Mouse (Mus musculus): ENCODE measurements around the gene AL732309.1. TPM values are rescaled to one million over a fixed set of nuclear protein-coding genes. Genes with fewer than 3 reads are reported as not detected.
A peak's percentile ranks its signal among the peaks of the same experiment; 100 is the strongest.

The AL732309.1 gene
- total RNA-seq, 2 experiments from 2014 or later, result 1.9 to 2.4 TPM

DNA sequence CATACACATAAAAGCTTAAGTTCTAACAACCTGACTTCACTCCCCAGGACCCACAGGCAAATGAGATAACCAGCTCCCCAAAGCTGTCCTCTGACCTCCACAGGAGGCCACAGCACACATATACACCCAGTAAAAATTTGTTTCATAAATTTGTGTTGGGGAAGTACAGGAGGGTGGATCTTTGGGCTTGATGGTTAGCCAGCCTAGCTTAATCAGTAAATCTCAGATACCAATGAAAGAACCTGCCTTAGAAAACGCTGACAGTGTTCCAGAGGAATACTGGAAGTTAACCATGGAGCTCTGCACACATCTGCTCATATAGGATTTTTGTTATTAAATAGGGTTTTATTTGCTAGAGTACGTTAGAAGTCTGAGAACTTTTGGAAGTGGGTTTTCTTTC lies 29.0 kb downstream of the AL732309.1 start:
- no peak for DNase-seq

DNA sequence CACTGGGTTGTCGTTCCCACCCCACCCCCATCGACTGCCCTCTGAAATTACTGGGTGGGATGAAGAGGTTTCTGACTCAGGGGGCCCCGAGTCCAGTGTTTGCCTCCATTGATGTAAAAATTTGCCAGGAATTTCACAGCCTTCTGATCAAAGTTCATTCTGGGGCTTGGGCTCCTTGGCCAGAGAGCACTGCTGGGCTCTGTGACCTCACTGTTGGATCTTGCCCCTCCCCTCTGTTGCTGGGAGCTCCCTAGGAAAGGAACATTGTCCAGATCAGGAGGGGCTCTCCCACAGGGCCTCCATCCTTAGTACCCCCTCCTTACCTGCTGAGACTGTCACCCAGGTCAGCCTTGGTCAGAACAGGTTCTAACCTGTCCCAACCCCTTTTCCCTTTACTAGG lies 32.2 kb downstream of the AL732309.1 start, which contains the start of gene Stpg3:
Gene Stpg3 (minus strand): TSS at position 194 of the 400 bp plus-strand sequence.
- no peak for DNase-seq

DNA sequence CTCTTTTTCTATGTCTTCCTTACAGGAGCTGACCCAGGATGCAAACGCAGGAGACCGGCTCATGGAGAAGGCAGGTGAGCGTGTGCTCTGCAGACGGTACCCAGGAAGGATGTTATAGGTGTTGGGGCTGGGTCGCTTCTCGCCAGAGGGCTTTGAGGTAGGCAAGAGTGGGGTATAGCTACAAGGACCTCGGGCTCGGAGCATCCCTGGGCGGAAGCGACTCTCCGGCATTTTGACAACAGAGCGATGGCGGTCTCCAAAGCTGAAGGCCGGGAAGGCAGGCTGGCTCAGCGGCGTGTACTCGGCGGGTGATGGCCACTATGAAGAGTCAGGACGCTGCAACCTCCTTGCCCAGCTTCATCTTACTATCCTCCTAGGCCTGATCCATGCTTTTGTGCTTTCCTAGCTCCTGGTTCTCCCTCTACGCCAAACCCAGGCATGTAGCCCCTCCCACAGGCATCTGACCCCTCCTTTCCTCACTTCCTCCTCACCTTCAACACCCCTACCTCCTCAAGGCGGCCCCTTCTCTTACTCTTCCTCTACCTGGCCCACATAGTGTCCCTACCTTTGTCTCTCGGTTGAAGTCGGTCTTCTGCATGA lies 33.3 kb downstream of the AL732309.1 start:
- DNase-seq, result no peak

DNA sequence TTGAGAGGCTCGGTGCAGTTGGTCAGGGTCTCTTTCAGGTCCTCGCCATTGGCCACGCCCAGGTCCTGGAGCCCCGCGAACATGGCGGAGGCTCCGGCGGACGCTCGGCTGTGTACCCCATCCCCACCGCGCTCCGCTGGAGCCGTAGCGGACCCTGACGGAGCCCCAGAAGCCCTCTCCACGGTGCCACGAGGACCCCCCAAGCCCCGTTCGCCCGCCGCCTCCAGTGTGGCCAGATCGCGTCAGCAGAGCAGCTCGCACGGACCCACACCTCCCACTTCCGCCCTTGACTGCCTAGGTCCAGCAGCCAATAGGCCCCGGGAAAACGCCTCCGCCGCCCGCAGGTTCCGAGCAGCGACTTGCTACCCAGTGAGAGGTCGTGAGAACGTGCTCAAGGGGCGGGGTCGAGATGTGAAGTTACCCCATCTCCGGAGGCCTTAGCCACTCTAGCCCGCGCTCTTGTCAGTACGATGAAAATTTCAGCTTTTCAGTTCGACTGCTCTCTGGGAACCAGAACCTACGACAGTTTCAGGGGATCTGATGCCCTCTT lies 35.5 kb downstream of the AL732309.1 start, which contains the start of gene Nelfb:
Gene Nelfb (minus strand): TSS at position 369 of the 550 bp plus-strand sequence.
- DNase-seq, result peak; percentile 93 to 95

DNA sequence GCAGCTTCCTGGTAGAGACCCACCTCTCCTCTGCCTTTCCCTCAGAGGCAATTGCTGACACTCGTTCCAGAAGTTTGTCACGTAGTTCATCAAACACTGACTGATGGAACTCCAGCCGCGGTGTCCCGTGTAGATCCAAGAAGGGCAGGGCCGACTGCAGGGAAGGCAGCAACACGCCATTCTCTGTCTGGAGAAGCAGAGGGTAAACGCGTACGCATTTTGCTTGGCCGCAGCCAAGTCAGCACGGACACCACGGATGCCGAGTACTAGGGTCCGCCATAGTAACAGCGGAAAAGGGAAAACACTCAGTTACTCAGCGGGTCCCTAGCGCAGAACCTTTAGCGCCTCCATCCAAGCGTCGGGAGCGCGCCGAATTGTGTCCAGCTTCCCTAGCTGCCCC lies 36.0 kb downstream of the AL732309.1 start:
- DNase-seq, result peak in 1 of 2 experiments; percentile 14

DNA sequence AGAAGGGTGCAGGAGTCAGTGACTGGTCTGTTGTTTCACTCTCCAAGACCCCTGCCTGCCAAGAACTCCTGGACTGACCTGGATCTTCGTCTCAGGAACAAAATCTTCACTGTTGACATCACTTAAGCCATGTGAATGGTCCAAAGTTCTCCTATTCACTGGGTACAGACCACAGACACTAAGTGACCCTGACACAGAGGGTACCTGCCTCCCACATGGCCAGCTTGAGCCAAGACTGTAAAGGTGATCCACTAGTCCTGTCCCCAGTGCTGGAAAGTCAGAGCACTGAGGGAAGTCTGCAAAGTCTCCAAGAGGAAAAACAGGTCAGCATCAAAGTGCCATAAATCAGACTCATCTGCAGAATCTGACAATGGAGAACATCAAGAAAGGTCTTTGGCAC lies 39.1 kb downstream of the AL732309.1 start:
- no peak for DNase-seq

DNA sequence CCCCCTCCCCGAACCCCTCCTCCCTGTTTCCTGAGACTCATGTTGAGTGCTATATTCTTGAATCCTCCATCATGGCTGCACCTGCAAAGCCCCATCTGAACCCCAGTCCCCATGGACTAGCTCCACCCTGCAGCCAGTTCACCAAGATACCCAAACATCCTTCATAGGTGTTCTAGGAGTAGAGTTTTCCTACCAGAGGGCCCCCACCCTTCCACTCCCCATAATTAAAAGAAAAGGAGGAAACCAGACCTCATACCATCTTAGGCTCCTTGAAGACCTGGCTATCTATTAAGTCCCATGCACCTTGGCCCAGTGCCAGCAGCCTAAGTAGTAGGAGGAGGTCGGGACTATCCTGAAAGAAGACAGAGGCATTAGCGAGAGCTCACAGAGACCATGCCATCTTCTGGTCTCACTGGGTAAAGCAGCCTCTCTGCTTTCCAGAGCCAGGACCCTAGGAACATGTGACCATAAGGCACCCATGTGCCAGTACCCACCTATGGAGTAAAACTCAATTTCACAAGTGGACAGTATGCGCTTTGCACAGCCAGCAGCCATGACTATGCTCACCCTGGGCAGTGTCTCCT lies 42.9 kb downstream of the AL732309.1 start:
- no peak for DNase-seq

DNA sequence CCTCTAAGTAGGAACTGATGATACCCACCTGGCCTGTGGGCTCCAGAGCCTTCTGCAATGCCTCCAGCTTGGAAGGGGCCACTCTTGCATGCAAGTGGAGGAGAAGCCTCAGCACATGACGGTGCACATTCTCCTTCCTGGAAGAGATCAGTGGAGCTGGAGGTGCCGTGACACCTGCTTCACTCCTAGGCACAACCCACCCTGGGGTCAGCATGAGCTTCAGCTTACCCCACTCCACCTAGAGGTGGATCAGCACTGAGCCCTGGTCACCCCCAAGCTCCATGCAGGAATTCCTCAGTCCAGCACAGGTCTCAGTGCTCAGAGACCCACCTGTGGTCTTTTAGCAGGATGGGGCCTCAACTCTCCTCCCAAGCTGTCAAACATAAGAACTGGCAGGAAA lies 46.0 kb downstream of the AL732309.1 start:
- DNase-seq, result no peak

DNA sequence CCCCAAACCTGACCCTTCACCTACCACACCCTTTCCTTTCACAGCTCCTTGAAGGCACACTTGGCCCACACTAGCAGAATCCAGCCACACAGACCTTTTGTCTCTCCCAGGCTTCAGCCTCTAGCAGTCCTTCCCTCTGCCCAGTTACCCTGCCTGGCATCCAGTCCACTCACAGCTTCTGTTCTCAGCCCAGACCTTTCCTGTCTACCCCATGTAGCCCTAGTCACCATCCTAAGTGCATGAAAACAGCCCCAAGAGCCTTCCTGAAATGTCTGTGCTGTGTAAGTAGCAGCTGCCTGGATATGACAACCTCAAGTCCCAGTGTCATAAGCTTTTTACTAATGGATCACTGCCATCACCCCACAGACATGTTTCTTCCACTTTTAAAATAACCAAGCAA lies 48.7 kb downstream of the AL732309.1 start:
- DNase-seq, result peak in 1 of 2 experiments; percentile 19

DNA sequence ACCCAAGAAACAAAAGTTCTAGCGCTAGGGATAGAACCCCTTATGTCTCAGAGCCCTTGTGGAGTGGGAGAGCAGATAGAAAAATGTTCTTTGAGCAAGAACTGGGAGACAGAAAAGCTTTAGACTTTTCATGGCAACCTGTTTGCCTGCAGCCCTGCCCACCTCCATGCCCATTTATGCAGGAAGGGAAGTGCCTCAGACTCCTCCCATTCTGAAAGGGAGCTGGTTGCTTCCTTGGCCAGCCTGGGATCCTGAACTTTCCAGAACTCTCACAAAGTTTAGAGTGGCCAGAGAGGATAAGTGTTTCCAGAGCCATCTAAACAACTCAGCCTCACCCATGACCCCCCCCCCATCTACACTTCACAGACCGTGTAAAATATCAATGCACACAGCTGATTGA lies 49.5 kb downstream of the AL732309.1 start:
- DNase-seq, result peak in 1 of 2 experiments; percentile 48

DNA sequence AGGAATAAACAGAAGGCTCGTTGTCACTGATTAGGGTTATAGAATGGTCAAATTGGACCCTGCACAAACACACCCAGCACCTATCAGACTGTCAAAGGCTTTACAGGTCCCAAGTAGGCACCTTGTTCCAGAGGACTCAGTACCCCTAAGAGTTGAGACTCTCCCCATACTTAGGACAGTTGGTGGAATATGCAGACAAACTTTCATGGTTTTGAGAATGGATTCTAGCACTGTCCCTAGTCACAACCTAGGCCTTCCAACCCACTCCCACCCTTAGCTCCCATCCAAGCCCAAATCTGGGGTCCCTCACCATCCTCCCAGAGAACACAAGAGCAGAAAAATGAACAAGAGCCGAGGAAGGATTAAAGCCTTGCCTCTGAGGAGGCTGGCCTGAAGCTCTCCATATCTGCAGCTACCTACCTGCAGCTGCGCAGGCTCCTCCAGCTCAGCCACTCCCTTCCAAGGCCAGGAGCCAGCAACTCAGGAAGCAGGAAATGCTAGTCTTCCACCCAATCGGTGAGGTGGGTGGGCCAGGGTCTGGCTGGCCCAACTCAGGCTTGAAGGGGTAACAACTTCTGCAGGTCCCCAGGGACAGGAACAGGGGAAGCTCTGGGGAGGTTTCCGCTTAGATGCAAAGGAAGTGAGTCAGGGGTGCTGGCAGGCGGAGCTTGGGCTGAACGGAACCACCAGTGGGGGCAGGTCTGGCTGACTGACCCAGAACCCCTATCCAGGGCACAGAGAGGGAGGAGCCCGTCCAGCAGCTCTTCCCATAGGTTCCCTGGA lies 50.3 kb downstream of the AL732309.1 start, which contains the start of gene Tor4a:
Gene Tor4a (minus strand): TSS at position 715 of the 783 bp plus-strand sequence.
- peak; percentile 87 to 97 for DNase-seq

DNA sequence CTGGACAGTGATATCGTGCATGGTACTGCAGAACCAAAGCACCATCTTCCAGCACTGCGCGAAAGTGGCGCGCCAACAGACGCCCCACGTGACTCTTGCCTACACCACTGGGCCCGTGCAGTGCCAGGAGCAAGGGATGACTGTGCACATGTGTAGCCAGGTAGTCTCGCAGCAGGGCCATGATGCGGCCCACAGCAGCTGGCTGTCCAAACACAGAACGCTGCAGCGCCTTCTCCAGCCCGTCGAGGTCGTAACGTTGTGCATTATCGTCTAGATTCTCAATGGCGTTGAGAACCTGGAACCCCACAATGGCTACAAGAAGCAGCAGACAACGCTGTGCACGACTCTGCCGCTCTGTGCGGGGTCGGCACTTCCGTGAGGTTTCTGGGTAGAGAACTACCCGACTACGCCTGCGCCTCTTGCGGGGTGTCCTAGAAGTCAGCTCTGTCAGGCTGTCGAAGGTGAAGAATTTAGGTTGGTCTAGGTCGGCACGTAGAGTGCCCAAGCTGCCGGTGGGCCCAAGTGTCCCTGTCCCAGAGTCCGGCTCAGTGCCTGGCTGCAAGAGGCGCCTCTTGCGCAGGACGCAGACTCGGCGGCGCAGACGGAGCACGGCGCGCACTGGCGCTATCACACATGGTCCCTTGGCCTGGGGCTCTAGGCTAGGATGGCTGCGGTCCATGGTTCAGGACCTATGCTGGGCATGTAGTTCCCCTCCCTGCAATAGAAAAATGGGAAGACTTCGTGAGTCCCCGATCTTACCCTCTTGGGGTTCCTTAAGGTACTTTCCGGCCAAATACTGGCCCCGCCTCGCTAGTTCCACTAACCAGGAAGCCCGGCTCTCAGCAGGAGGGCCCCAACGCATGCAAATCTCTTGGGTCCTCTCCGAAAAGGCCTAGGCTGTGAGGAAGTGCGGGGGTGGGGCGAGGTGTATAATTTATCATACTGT lies 51.2 kb downstream of the AL732309.1 start:
- peak; percentile 81 to 91 for DNase-seq

Other genes with a start within 250 kb of the AL732309.1 start
- 10 to 100 TPM; 11.2 to 13.6 TPM for gene Nsmf, start 192.5 kb downstream of the AL732309.1 start, total RNA-seq (2021)
- not detected for gene Entpd8, start 166.6 kb downstream of the AL732309.1 start, total RNA-seq (2021)
- gene Noxa1, start 151.7 kb downstream of the AL732309.1 start, total RNA-seq (2021), result not detected
- gene Nrarp, start 66.1 kb downstream of the AL732309.1 start, total RNA-seq (2021), result 1 to 10 TPM; 6.9 to 8.3 TPM
- 1 to 10 TPM; 4.0 to 4.6 TPM for gene Tor4a, start 50.0 kb downstream of the AL732309.1 start, total RNA-seq (2021)
- 10 to 100 TPM; 40.8 to 45.8 TPM for gene Nelfb, start 35.4 kb downstream of the AL732309.1 start, total RNA-seq (2021)
- gene Stpg3, start 32.2 kb downstream of the AL732309.1 start, total RNA-seq (2021), result not detected
- not detected for gene Fam166a, start 28.1 kb downstream of the AL732309.1 start, total RNA-seq (2021)
- 100 to 1,000 TPM; 289 to 308 TPM for gene Tubb4b, start 22.2 kb downstream of the AL732309.1 start, total RNA-seq (2021)
- gene Slc34a3, start 12.5 kb downstream of the AL732309.1 start, total RNA-seq (2021), result not detected
- not detected for gene Rnf224, start 10.1 kb downstream of the AL732309.1 start, total RNA-seq (2021)
- gene Rnf208, start 4.6 kb downstream of the AL732309.1 start, total RNA-seq (2021), result 1 to 10 TPM; 1.5 to 1.7 TPM
- not detected for gene Cysrt1, start 4.4 kb downstream of the AL732309.1 start, total RNA-seq (2021)
- gene Tmem203, start 8.6 kb upstream of the AL732309.1 start, total RNA-seq (2021), result 10 to 100 TPM; 14.8 to 15.2 TPM
- gene Tprn, start 15.8 kb upstream of the AL732309.1 start, total RNA-seq (2021), result 1 to 10 TPM; 7.4 to 7.7 TPM
- 10 to 100 TPM; 38.2 to 42.6 TPM for gene Ssna1, start 25.6 kb upstream of the AL732309.1 start, total RNA-seq (2021)
- gene Anapc2, start 25.6 kb upstream of the AL732309.1 start, total RNA-seq (2021), result 10 to 100 TPM; 35.3 to 38.8 TPM
- not detected for gene Tmem210, start 41.3 kb upstream of the AL732309.1 start, total RNA-seq (2021)
- under 1 TPM in 1 of 2 experiments, not detected in 1; 0.23 TPM for gene Lrrc26, start 43.1 kb upstream of the AL732309.1 start, total RNA-seq (2021)
- gene Grin1, start 72.3 kb upstream of the AL732309.1 start, total RNA-seq (2021), result not detected
- 10 to 100 TPM; 20.8 to 23.6 TPM for gene Man1b1, start 85.5 kb upstream of the AL732309.1 start, total RNA-seq (2021)
- 1 to 10 TPM; 5.9 to 7.0 TPM for gene Dpp7, start 109.5 kb upstream of the AL732309.1 start, total RNA-seq (2021)
- gene Uap1l1, start 118.8 kb upstream of the AL732309.1 start, total RNA-seq (2021), result 10 to 100 TPM; 10.3 to 11.8 TPM
- gene Sapcd2, start 125.5 kb upstream of the AL732309.1 start, total RNA-seq (2021), result not detected
- 10 to 100 TPM; 13.7 to 14.5 TPM for gene Entpd2, start 149.0 kb upstream of the AL732309.1 start, total RNA-seq (2021)
- 10 to 100 TPM; 25.7 to 27.9 TPM for gene Npdc1, start 152.5 kb upstream of the AL732309.1 start, total RNA-seq (2021)
- 1 to 10 TPM in 1 of 2 experiments, not detected in 1; 1.1 TPM for gene Fut7, start 176.4 kb upstream of the AL732309.1 start, total RNA-seq (2021)
- 10 to 100 TPM; 41.4 to 43.2 TPM for gene Abca2, start 181.8 kb upstream of the AL732309.1 start, total RNA-seq (2021)
- 1 to 10 TPM in 1 of 2 experiments, under 1 TPM in 1; 0.82 to 1.7 TPM for gene Clic3, start 210.0 kb upstream of the AL732309.1 start, total RNA-seq (2021)
- gene Paxx, start 214.2 kb upstream of the AL732309.1 start, total RNA-seq (2021), result 10 to 100 TPM; 22.6 to 28.7 TPM
- gene Ptgds, start 223.2 kb upstream of the AL732309.1 start, total RNA-seq (2021), result 100 to 1,000 TPM; 450 to 656 TPM
- gene Lcn12, start 247.0 kb upstream of the AL732309.1 start, total RNA-seq (2021), result not detected

All from heart, adult 18-20 months (tissue).